Mouse (Mus musculus) brain, embryonic 14.5 days (tissue): ENCODE results near the gene 2010111I01Rik.

ENCODE experiments used
- CTCF ChIP-seq: fragments of 200-500 bp; IDR thresholded peaks from 2 replicates; pipeline ENCODE4 v1.5.1; 2012; ENCODE audit warnings: inconsistent platforms, mild to moderate bottlenecking, moderate library complexity, borderline replicate concordance; ENCODE audit not compliant: insufficient read depth, insufficient read length; ENCODE audit errors: extremely low read depth
- POLR2A ChIP-seq: fragments of 200-500 bp; IDR thresholded peaks from 2 replicates; pipeline ENCODE4 v1.6.1; 2012; ENCODE audit warnings: mild to moderate bottlenecking, inconsistent platforms, borderline replicate concordance; ENCODE audit not compliant: poor library complexity, insufficient read depth, insufficient read length, severe bottlenecking; ENCODE audit errors: extremely low read depth

DNA sequence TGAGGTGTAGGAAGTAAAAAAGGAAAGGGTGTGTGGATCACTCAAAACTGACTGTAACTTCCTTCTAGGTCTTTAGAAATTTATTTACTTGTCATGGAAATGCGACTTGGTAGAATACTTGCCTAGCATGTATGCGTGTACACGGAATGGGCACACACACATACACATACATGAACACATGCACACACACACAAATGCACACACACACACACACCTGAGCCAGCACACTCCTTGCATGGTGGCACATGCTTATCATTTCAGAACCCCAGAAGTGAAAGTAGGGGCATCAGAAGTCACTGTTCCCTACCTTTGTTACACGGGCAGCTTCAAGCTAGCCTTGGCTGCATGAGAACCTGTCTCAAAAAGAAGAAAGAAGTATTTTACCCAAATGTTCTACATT lies 311.7 kb downstream of the 2010111I01Rik start:
- TF ChIP-seq POLR2A = no peak
- no peak for TF ChIP-seq CTCF
